33 mouse cellular contexts compared by ENCODE assay signal in genomic region chr2:140060092-140060867, GRCm38 (mm10). TPM values are rescaled to one million over a fixed set of nuclear protein-coding genes. Genes with fewer than 3 reads are reported as not detected.
DNase-seq lines count a peak whose midpoint lies in the region; ATAC-seq and TF ChIP-seq lines count a peak whose summit lies in the region.
"Had no signal": no experiment of that assay in that cellular context is flagged by ENCODE, and none has a peak within 500 bp of the region (broad histone marks: within the 10 kb centered on the region; RNA-seq: fewer than 3 reads in every experiment).

No protein-coding gene starts in this region.

- no peaks in the 10 kb centered on the region for H3K27me3 ChIP-seq in liver, embryonic 12.5 days (replicated peaks)
- no peaks in the 10 kb centered on the region for H3K27me3 ChIP-seq in liver, postnatal 0 days (ENCODE audit: insufficient read depth, low read length)
- H3K27me3 ChIP-seq in intestine, embryonic 16.5 days (replicated peaks; ENCODE audit: control insufficient read depth, insufficient read depth, low read length): no peaks in the 10 kb centered on the region
- H3K27me3 ChIP-seq: heart, embryonic 15.5 days; hindbrain, embryonic 12.5 days; limb, embryonic 13.5 days; neural tube, embryonic 12.5 days had no signal

- peaks cover 45% of the 10 kb centered on the region for H3K4me1 ChIP-seq in liver, embryonic 12.5 days
- 0 out of 2 replicates have a peak, but pooled peaks cover 2% of the 10 kb centered on the region for H3K4me1 ChIP-seq in liver, postnatal 0 days (ENCODE audit: insufficient read depth)
- no peaks in the 10 kb centered on the region for H3K4me1 ChIP-seq in intestine, embryonic 16.5 days (ENCODE audit: control insufficient read depth, insufficient read depth, low read length)
- H3K4me1 ChIP-seq: forebrain, embryonic 10.5 days; heart, embryonic 10.5 days; heart, embryonic 15.5 days; hindbrain, embryonic 12.5 days; limb, embryonic 13.5 days; midbrain, embryonic 10.5 days; neural tube, embryonic 12.5 days had no signal

- H3K9me3 ChIP-seq in liver, embryonic 12.5 days (replicated peaks): no peaks in the 10 kb centered on the region
- no peaks in the 10 kb centered on the region for H3K9me3 ChIP-seq in liver, postnatal 0 days (ENCODE audit: low read length)
- H3K9me3 ChIP-seq in intestine, embryonic 16.5 days (ENCODE audit: control insufficient read depth, low read length): no peaks in the 10 kb centered on the region
- H3K9me3 ChIP-seq: forebrain, embryonic 10.5 days; heart, embryonic 10.5 days; heart, embryonic 15.5 days; hindbrain, embryonic 12.5 days; limb, embryonic 13.5 days; midbrain, embryonic 10.5 days; neural tube, embryonic 12.5 days had no signal

- no peak overlapping the region for H3K27ac ChIP-seq in liver, embryonic 12.5 days
- no peak overlapping the region for H3K27ac ChIP-seq in liver, postnatal 0 days (ENCODE audit: low read depth)
- H3K27ac ChIP-seq in intestine, embryonic 16.5 days (ENCODE audit: low read length): no peak overlapping the region
- H3K27ac ChIP-seq: forebrain, embryonic 10.5 days; heart, embryonic 10.5 days; heart, embryonic 15.5 days; hindbrain, embryonic 12.5 days; hindbrain, postnatal 0 days; limb, embryonic 13.5 days; macrophage; midbrain, embryonic 10.5 days; neural tube, embryonic 12.5 days; stomach, postnatal 0 days had no signal

- peak; percentile 5 for DNase-seq in 416B (ENCODE audit: low read depth)
- DNase-seq in liver, postnatal 0 days: no peak
- DNase-seq in left cerebral cortex, postnatal 36 days (ENCODE audit: low spot score in 2 of 2): no peak
- DNase-seq: adrenal gland, adult 8-10 months; cerebellum, adult 8-10 months; cerebellum, postnatal 25 days; gastrocnemius, postnatal 10 days; heart, postnatal 36 days; kidney, postnatal 25 days; lung, adult 2 months; lung, postnatal 10 days; right cerebral cortex, adult 18-20 months; right cerebral cortex, postnatal 4 days; thymus, adult 2 months; thymus, postnatal 4 days had no signal

- no peak overlapping the region for H3K9ac ChIP-seq in liver, embryonic 12.5 days
- no peak overlapping the region for H3K9ac ChIP-seq in liver, postnatal 0 days (replicated peaks)
- no peak overlapping the region for H3K9ac ChIP-seq in intestine, embryonic 16.5 days (ENCODE audit: low read depth, low read length)
- H3K9ac ChIP-seq: heart, embryonic 15.5 days; hindbrain, embryonic 12.5 days; limb, embryonic 13.5 days; neural tube, embryonic 12.5 days had no signal

- intact Hi-C loops in left cerebral cortex, postnatal 36 days (cut with DNase I): loop anchor here (10.0 kb wide), 1 partner anchor 105 kb away; no protein-coding TSS in a partner anchor

- TF ChIP-seq CTCF in liver, postnatal 0 days (IDR thresholded peaks at IDR 0.05; ENCODE audit: low read depth): no peak

- peak; percentile 81 for TF ChIP-seq EP300 in liver, postnatal 0 days (IDR thresholded peaks at IDR 0.05; ENCODE audit: low read depth)

- no peak overlapping the region for H3K4me3 ChIP-seq in liver, embryonic 12.5 days
- H3K4me3 ChIP-seq in liver, postnatal 0 days (ENCODE audit: low read depth, low read length): no peak overlapping the region
- H3K4me3 ChIP-seq in intestine, embryonic 16.5 days (ENCODE audit: low read length): no peak overlapping the region
- H3K4me3 ChIP-seq: forebrain, embryonic 10.5 days; heart, embryonic 10.5 days; heart, embryonic 15.5 days; hindbrain, embryonic 12.5 days; limb, embryonic 13.5 days; midbrain, embryonic 10.5 days; myocyte; neural tube, embryonic 12.5 days had no signal

- H3K36me3 ChIP-seq in liver, embryonic 12.5 days: peaks cover 21% of the 10 kb centered on the region
- H3K36me3 ChIP-seq in liver, postnatal 0 days (replicated peaks; ENCODE audit: insufficient read depth, low read length): peaks cover 4% of the 10 kb centered on the region
- no peaks in the 10 kb centered on the region; the same call in 1 of the 2 replicates for H3K36me3 ChIP-seq in intestine, embryonic 16.5 days (ENCODE audit: control insufficient read depth, insufficient read depth, low read length)

- no peak overlapping the region for H3K4me2 ChIP-seq in liver, embryonic 12.5 days
- H3K4me2 ChIP-seq in liver, postnatal 0 days (ENCODE audit: low read depth, low read length): no peak overlapping the region
- no peak overlapping the region for H3K4me2 ChIP-seq in intestine, embryonic 16.5 days (ENCODE audit: low read depth, low read length)
- H3K4me2 ChIP-seq: heart, embryonic 15.5 days; hindbrain, embryonic 12.5 days; limb, embryonic 13.5 days; neural tube, embryonic 12.5 days had no signal

- peak; percentile 50 for ATAC-seq in activated CD4-positive, CD25-positive, alpha-beta regulatory T cell, adult 4 months
- peak; percentile 80 for ATAC-seq in liver, embryonic 12.5 days
- ATAC-seq in liver, postnatal 0 days: peak; percentile 29; the same call in 1 of the 2 replicates
- ATAC-seq in intestine, embryonic 16.5 days: no peak
- no peak for ATAC-seq in monocyte, adult 5-6 weeks (replicated peaks; ENCODE audit: insufficient number of reproducible peaks, low FRiP score, low TSS enrichment, poor library complexity, severe bottlenecking)
- ATAC-seq: forebrain, embryonic 16.5 days; hindbrain, postnatal 0 days; intestine, postnatal 0 days; midbrain, embryonic 16.5 days had no signal

- whole genome bisulfite sequencing in liver, embryonic 12.5 days (ENCODE audit: insufficient replicate concordance): 65% methylated on average over 4 of the region's 4 CpGs
- WGBS in liver, postnatal 0 days (ENCODE audit: insufficient replicate concordance): 70% methylated on average over 4 of the region's 4 CpGs
- WGBS in intestine, embryonic 16.5 days: 90% methylated on average over 4 of the region's 4 CpGs

RNA-seq across cellular contexts. Expression of gene Tasp1, which starts 6.3 kb away (rescaled TPM):
- polyA plus RNA-seq in activated CD4-positive, CD25-positive, alpha-beta regulatory T cell, adult 4 months (2017; shearing (Covaris generic)): 100 to 1,000 TPM; 108 to 116 TPM
- polyA plus RNA-seq in liver, embryonic 12.5 days (2016; fragmentation: Nextera tagmentation; extraction: Ambion mirVana): 20.6 and 20.8 TPM in 2 replicates
- polyA plus RNA-seq in liver, postnatal 0 days (2015; fragmentation: Nextera tagmentation; extraction: Ambion mirVana): 8.8 and 10.1 TPM in 2 replicates
- 10 to 100 TPM; 34.5 to 37.9 TPM for total RNA-seq in left cerebral cortex, postnatal 36 days (2021)
- polyA plus RNA-seq in intestine, embryonic 16.5 days (2015; fragmentation: Nextera tagmentation; extraction: Ambion mirVana): 17.4 and 17.9 TPM in 2 replicates
- total RNA-seq in monocyte, adult 5-6 weeks (2017): 9.1 to 14.4 TPM (median 11.0 TPM) in 3 replicates

Comparison
In these comparisons a context has a peak if more than half of its experiments do, and no peak if none do; other contexts are left out.
1. ATAC-seq: peak in activated CD4-positive, CD25-positive, alpha-beta regulatory T cell, adult 4 months (single experiment), liver, embryonic 12.5 days (single experiment) and liver, postnatal 0 days (single experiment); none in intestine, embryonic 16.5 days (single experiment) and monocyte, adult 5-6 weeks (single experiment).